Mouse (Mus musculus) MEL (cell line): ENCODE results near the gene Tlk1.

Experiments used
- CHD2 ChIP-seq: IDR thresholded peaks from 2 replicates; pipeline ENCODE4 v1.6.1; 2011; ENCODE audit warnings: low read length, improper control_type of control experiment
- CTCF ChIP-seq, 3 experiments: IDR thresholded peaks in 2 of 3; conservative IDR thresholded peaks in 1 of 3; 2 replicates each; pipeline ENCODE4 v1.5.1; 2011 to 2012; ENCODE audit warnings: low read length in 3 of 3, low read depth in 2 of 3, mild to moderate bottlenecking in 2 of 3, improper control_type of control experiment in 1 of 3, inconsistent platforms in 1 of 3, mixed read lengths in 1 of 3, moderate library complexity in 1 of 3; ENCODE audit not compliant: control insufficient read depth in 1 of 3, insufficient read depth in 1 of 3, poor library complexity in 1 of 3, severe bottlenecking in 1 of 3
- EP300 ChIP-seq, 2 experiments: IDR thresholded peaks; 2 replicates each; pipeline ENCODE4 v1.6.1; 2011; ENCODE audit warnings: improper control_type of control experiment in 2 of 2, low read length in 2 of 2, low read depth in 1 of 2, mild to moderate bottlenecking in 1 of 2
- GATA1 ChIP-seq: IDR thresholded peaks from 2 replicates; pipeline ENCODE4 v1.6.1; 2011; ENCODE audit warnings: low read depth, low read length, improper control_type of control experiment
- MAFK ChIP-seq: IDR thresholded peaks from 2 replicates; pipeline ENCODE4 v1.6.1; 2011; ENCODE audit warnings: low read depth, mild to moderate bottlenecking, low read length, improper control_type of control experiment, borderline replicate concordance
- MEF2A ChIP-seq: IDR thresholded peaks from 2 replicates; pipeline ENCODE4 v1.6.1; 2014; ENCODE audit warnings: low read depth, mild to moderate bottlenecking, inconsistent platforms, low read length, improper control_type of control experiment; ENCODE audit not compliant: poor library complexity, insufficient replicate concordance, severe bottlenecking; ENCODE audit errors: extremely low read depth
- POLR2A ChIP-seq, 2 experiments: IDR thresholded peaks; 2 replicates each; pipeline ENCODE4 v1.6.1; 2011 to 2012; ENCODE audit warnings: low read length in 2 of 2, mild to moderate bottlenecking in 2 of 2, control low read depth in 1 of 2, improper control_type of control experiment in 1 of 2, low read depth in 1 of 2, moderate library complexity in 1 of 2; ENCODE audit not compliant: control insufficient read depth in 1 of 2, insufficient read depth in 1 of 2, poor library complexity in 1 of 2
- SIN3A ChIP-seq: IDR thresholded peaks from 2 replicates; pipeline ENCODE4 v1.6.1; 2012; ENCODE audit warnings: low read length, improper control_type of control experiment, inconsistent platforms
- TBP ChIP-seq: IDR thresholded peaks from 2 replicates; pipeline ENCODE4 v1.8.0; 2011; ENCODE audit warnings: low read depth, low read length, improper control_type of control experiment
- USF2 ChIP-seq, 2 experiments: IDR thresholded peaks; 2 replicates each; pipeline ENCODE4 v1.6.1; 2011 to 2012; ENCODE audit warnings: improper control_type of control experiment in 2 of 2, low read length in 2 of 2, borderline replicate concordance in 1 of 2, inconsistent platforms in 1 of 2, low read depth in 1 of 2, mild to moderate bottlenecking in 1 of 2; ENCODE audit not compliant: insufficient read depth in 1 of 2
- ZMIZ1 ChIP-seq: IDR thresholded peaks from 2 replicates; pipeline ENCODE4 v1.6.1; 2012; ENCODE audit warnings: low read depth, mild to moderate bottlenecking, inconsistent platforms, low read length, improper control_type of control experiment, moderate library complexity
- ZNF384 ChIP-seq: IDR thresholded peaks from 2 replicates; pipeline ENCODE4 v1.6.1; 2012; ENCODE audit warnings: low read depth, mild to moderate bottlenecking, inconsistent platforms, low read length, improper control_type of control experiment

GRCm38 (mm10) chr2:70808681-70809080 lies 16.8 kb downstream of the Tlk1 start:
- TF ChIP-seq CTCF (IDR thresholded peaks at IDR 0.05 in 2 of 3, conservative IDR thresholded peaks at IDR 0.05 in 1 of 3; ENCODE audit: control insufficient read depth in 1 of 3, insufficient read depth in 1 of 3, low read depth in 2 of 3, low read length in 3 of 3, poor library complexity in 1 of 3, severe bottlenecking in 1 of 3) = no peak
- no peak for TF ChIP-seq ZMIZ1
- no peak for TF ChIP-seq GATA1
- no peak for TF ChIP-seq SIN3A
- TF ChIP-seq TBP = no peak
- no peak for TF ChIP-seq POLR2A (IDR thresholded peaks at IDR 0.05; ENCODE audit: control insufficient read depth in 1 of 2, insufficient read depth in 1 of 2, low read depth in 1 of 2, low read length in 2 of 2, poor library complexity in 1 of 2)
- no peak for TF ChIP-seq ZNF384
- TF ChIP-seq MEF2A = no peak
- TF ChIP-seq USF2 (IDR thresholded peaks at IDR 0.05; ENCODE audit: borderline replicate concordance in 1 of 2, insufficient read depth in 1 of 2, low read depth in 1 of 2, low read length in 2 of 2) = no peak
- TF ChIP-seq EP300 (IDR thresholded peaks at IDR 0.05; ENCODE audit: low read depth in 1 of 2, low read length in 2 of 2) = no peak
- TF ChIP-seq CHD2 = no peak
- TF ChIP-seq MAFK = no peak
